Mouse (Mus musculus) kidney, adult 8-10 months (tissue): Measurements from ENCODE around the gene Dirc2.
A peak's percentile ranks its signal among the peaks of the same experiment; 100 is the strongest.

Experiments
- DNase-seq, 2 experiments: peaks; one replicate each; pipeline ENCODE4 v3.0.0; 2022

Dirc2 gene

DNA sequence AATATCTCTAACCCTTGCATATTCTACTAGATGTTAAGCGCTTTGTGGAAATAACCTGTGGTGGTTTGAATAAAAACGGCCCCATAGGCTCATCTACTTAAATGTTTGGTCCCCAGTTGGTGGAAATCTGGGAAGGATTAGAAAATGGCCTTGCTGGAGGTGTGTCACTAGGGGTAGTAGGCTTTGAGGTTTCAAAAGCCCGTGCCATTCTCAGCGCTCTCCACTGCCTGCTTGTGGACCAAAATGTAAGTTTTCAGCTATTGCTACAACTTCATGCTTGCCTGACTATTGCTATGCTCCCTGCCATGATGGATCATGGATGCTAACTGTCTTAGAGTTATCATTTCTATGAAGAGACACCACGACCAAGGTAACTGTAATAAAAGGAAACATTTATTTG is 2.5 kb upstream of the Dirc2 start:
- no peak for DNase-seq

DNA sequence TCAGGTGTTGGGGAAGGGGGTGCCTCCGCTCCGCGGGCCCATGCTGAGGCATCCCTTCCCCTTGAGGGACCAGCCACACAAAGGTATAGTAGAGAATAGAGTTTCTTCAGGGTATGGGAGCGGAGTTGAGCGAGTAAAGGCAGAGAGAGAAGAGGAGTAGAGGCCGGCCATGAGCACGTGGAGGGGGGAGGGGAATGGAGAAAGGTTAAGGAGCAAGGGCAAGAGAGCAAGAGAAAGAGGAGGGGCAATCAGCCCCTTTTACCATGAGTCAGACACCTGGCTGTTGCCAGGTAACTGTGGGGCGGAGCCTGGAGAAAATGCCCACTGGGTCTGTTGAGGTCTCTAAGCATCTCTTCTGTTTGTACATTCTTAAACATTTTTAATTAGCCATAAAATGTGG is 2.0 kb upstream of the Dirc2 start:
- DNase-seq, result no peak

DNA sequence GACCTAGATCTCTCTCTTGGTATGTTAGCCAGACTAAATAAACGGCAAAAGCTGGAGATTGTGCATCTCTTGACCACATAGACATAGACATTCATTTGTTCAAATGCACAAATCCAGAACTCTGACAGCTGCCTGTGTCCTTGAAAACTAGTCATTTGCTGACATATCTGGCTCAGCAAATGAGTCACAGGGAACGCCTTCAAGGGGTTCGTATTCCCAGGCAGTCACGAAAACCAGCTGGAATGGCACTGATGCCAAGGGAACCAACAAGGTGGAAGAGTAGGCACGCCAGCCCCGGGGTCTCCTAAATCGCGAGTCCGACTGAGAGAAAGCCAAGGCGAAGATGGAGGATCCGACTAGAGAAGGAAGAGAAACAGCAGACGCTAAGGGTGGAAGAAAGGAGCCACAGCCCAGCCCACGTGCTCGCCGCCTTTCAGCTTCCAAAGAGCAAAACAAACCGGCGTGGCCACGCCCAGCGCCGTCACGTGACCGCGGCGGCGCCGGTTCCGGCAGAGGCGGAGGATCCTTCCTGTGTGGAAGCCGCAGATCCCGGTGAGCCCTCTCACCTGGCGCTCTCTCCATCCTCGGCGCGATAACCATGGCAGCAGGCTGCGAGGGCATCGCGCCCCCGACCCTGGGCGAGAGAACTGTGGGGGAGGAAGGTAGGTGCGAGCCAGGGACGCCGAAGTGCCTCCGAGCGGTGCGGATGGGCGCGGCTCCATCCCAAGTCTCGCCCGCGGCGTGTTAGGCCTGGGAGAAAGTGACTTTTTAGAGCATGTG is 912 bp upstream of the Dirc2 start, which contains the start of gene Hspbap1:
TSS of gene Hspbap1 (plus strand) at position 498 of the 780 bp plus-strand sequence.
- DNase-seq, result peak; percentile 87 to 92

DNA sequence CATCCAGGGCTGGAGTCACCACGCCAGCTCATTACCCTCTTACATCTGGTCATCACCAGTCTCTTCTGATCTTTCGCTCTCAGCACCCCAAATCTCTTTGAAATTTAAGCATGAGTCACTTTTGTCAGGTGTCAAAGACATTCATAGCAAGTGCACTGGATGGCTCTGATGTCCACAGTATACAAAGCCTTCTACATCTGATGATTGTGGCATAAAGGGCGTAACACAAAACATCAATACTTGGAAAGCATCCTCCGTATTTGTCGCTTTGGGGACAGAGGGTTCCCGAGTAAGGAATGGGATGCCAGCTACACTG is 729 bp downstream of the Dirc2 start:
- no peak for DNase-seq

DNA sequence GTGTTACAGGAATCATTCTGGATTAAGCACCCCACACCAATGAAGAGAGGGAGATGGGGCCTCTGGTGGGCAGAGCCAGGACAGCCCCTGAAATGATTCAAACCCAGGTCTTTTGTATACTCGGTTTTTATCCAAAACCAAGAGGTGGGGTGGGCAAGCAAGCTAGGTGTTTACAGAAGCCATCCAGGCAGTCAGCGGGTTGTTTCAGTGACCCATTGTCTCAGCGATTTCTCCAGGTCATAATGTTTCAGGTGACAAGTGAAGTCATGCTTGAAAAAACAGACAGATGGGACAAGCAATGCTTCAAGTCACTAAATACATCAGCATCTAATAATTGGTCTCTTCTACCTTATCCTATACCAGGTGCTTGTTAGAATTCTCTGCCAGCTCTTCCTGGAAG is 2.8 kb downstream of the Dirc2 start:
- DNase-seq, result no peak

DNA sequence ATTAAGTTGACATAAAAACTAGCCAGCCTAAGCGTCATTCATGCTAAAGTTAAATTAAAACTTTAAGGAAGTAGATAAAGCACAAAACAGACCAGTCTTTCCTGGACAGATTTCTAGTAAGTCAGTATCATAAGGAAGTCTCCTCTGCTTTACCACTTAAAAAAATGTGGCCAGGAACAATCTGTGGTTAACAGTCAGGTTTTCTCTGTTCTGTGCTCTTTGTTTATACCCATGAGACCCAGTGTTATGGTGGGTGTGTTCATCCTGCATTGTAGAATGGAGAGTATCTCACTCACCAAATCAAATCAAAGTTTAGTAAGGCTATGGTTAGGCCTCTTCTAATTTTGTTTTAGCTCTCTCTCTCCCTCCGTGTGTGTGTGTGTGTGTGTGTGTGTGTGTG is 3.7 kb downstream of the Dirc2 start:
- no peak for DNase-seq

DNA sequence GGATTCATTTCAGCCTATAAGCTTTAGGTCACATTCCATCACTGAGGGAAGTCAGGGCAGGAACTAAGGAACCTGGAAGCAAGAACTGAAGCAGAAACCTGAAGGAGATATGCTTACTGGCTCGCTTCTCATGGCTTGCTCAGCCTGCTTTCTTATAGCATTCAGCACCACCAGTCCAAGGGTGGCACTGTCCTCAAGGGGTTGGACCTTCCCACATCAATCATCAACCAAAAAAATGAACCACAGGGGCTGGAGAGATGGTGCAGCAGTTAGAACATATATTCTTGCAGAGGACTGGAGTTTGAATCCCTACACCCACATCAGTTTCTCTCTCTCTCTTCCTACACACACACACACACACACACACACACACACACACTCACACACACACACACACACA is 4.2 kb downstream of the Dirc2 start:
- DNase-seq, result no peak

DNA sequence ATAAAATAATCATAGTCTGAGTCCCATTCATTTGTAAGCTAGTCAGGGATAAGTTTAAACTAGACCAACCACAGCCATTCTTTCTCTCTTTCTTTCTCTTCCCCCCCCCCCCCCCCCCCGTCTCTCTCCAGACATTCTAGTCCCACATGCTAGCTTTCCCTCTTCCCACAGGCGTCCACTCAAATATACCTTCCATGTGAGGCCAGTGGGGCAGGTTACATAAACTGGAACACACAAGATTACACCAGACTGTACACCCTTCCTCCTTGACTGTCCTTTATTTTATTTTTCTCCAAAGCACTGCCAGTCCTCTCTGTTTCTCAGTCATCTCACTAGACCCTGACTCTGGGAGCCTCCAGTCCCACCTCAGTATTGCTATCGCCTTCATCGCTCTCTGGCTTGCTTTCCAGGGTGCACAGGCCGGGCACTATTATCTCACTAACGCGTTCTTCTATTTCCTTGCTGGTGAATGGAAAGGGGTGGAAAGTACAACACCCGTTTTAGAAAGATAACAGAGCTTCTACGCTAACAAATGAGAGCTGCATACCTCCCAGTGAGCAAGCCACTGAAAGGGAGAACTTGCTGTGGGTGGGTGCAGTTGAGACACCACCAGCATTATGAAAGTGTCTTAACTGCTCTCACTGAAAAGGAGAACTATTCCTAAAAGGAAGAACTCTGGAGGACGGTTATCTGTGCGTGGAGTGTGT is 5.4 kb downstream of the Dirc2 start:
- DNase-seq, result no peak

DNA sequence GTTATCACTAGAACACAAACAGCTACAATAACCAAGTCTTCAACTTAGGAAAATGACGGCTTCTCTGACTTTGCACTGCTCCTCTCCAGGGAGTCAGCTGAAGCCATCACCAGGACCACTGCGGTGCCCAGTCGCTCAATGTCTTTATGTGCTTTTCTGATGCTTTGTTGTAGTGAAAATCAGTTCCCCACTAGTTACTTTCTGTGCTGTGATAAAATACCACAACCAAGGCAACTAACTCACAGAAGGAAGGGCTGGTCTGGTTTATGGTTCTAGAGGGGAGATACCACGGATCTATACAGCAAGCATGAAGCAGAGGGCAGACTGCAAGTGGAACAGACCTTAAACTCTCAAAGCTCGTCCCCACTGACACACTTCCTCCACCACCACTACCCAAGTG is 9.8 kb downstream of the Dirc2 start:
- DNase-seq, result no peak

DNA sequence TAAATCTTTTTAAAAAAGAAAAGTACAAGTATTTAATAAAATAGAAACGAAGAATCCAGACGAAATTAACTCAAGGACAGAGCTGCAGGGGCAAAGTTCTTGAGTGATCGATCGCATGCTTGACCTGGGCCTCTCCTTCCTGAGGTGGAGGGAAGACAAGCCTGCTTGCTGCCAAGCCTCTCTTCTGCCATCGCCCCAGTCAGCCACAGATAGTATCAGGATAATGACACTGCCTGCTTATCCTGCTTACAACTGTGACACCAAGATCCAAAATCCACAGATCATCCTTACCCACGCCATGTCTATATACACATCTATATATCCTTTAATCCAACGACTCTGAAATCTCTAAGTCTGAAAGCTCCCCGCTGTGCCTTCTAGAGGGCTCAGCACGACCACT is 12.5 kb downstream of the Dirc2 start:
- no peak for DNase-seq

DNA sequence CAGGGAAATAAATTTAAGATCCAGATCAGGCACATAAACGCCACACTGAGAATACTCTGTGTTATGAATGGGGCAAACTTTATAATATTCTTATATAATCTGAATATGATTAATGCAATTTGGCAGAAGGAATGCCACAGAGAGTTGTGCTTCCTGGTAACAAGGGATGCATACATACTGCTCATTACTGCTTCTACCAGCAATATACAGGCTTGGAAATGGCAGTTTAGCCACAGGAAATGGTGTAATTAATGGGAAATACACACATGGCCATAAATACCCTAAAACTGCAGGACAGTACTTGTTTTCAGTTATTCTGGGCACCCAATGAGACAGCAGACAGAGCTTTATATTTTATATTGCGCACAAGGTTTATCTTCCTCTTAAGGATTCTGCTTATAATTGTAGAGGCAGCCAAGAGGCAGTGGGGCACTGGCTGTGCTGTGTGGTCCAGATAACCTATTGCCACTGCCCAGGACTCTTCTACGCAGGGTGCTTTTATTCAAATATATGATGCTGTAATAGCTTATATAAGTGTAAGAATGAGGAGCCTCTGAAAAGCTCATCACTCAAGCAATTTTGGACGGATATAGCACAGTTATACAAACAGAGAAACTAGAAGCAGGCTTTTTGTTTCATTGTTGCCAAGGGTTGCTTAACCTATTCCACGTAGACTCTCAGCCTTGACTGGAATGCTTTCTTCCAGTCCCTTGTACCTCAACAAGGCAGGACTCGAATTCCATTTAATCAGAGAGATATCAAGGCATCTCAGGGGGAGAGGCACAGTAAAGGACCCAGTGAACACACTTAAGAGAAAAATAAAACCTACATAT is 13.4 kb downstream of the Dirc2 start:
- DNase-seq, result no peak

DNA sequence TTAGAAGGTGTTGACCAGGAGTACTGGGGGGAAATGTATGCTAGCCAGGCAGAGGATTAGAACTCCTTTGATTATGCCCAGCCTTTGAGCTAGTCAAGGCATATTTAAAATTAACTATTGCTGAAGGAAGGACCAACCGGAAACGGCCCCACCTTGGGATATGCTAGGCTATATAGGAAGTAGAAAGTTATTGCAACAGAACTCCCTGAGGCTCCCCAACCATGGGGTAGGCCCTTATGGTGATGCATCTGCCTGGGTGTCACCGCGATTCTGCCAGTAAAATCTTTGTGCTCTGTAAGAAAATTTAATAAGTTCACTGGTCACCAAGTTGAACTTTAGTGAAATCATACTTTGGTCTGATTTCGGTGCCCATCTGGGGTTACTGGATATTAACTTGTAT is 15.2 kb downstream of the Dirc2 start:
- no peak for DNase-seq

DNA sequence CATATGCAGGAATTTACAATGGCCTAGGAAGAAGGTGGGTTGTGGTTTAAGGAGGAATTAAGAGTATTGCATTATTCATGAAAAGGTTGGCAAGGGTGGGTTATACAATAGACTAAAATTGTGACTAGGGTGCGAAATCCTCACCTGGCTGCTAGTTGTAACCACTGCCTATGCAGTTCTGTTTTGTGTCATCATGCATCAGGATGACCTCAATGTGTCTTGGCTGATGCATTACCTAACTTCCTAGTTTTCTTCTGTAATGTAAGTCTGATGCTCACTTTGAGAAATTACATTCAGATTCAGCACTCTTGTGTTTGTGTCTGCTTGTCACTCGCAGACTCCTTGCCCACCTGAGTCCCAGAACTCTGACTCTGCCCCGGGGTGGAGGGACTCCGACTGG is 17.3 kb downstream of the Dirc2 start:
- DNase-seq, result no peak

DNA sequence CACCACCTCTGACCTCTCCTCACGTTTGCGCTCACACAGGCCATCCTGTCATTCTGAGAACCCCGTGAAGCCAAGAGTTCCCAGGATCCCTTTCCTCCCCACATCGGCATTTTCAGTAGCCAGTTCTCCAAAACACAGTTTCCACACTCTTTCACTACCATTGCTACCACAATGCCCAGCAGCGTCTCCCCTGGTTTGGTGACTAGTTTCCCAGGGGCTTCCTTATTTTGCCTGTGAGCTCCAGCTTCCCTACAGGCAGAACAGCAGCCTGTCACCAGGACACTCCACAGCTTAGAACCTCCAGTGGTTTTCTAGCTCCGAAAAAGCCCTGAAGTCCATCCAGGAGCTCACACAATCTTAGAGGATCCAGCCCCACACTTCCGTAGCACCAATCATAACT is 19.8 kb downstream of the Dirc2 start:
- DNase-seq, result no peak

DNA sequence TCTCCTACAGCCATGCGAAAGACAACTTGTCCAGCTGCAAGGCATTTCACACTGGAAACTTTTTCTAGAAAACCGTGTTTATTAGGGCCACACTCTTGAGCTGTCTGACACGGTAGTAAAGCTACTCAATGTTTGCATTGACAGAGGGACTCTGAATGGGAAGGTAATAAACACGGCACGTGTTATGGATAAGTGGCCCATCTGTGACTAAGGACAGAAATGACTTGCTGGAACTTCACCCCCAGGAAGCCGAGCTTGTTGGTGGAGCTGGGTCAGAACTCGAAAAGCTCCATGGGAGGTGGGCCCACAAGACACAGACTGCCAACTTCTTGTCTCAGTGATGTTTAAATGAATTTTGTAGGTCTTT is 20.9 kb downstream of the Dirc2 start:
- DNase-seq, result no peak

DNA sequence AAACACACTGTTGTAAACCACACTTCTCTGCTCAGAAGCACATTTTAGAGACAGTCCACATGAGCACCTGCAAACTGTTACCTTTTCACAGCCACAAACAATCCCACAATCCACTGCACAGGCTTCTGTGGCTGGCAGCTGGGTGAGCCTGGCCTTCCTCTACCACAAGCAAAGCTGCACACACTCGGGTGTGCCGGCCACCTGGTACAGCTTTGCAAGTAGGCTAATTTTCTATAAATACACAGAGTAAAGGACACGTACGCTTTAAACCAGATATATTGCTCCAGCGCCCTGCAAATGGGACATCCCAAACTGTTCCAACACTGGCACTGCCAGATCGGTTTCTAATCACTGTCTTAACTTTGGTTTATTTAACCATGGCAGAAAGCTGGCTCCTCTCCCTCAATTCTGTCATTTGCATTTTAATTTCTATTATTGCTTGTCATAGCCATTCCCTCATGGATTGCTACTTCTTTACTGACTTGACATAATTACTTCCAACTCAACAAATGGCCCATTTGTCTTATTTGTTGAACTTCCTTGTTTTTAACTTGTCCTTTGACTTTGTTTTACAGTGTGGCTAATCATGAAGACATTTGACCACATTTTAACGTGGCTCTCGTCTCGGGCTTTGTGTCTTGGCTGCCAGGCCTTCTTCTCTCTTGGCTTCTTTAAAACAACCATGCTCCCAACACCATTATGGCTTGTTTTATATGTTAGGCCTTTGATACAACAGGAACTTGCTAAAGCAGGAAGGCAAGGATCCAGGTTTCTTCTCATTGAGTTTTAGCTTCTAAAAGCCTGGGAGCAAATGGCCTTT is 21.5 kb downstream of the Dirc2 start:
- no peak for DNase-seq

DNA sequence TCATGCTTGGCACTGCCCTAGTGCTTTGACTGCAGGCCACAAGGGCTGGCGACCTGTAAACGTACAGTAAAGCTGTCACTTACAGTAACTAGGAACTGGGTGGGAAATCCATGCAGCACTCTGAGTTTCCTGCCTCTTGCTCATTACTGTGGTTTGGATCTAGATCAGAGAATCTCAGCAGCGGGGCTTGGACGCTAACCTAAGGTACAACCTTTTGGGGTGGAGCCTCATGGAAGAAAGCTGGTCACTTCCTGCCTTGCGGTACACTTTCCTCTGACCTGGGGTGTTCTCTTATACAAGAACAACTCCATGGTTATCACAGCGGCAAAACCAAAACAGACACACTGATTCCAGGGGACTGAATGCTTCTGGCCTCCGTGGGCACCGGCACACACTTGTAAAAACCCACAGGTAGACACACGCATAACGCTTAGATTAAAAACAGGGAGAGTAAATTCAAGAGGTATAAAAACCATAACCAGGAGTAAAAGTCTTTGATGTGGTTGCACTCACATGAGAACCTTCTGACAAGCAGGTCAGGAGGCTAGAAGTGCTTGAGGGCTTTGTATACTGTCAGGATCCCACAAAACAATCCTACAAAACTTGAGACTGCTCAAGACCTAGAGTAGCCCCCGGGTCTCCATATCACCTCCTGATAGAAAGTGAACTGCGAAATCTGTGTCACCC is 26.8 kb downstream of the Dirc2 start:
- no peak for DNase-seq

DNA sequence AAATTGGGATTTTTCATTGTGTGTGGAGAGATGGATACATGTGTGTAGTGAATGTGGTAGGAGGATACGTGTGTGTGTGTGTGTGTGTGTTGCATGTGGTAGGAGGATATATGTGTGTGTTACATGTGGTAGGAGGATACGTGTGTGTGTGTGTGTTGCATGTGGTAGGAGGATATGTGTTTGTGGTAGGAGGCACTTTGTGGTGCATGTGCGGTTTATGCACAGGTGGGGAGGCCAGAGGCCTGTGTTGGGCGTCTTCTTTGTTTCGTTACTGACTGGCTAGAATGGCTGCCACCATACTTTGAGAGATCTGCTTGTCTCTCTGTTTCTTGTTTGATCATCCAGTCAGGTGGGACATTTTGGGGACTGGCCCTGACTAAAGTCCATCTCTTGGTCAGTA is 27.5 kb downstream of the Dirc2 start:
- no peak for DNase-seq

DNA sequence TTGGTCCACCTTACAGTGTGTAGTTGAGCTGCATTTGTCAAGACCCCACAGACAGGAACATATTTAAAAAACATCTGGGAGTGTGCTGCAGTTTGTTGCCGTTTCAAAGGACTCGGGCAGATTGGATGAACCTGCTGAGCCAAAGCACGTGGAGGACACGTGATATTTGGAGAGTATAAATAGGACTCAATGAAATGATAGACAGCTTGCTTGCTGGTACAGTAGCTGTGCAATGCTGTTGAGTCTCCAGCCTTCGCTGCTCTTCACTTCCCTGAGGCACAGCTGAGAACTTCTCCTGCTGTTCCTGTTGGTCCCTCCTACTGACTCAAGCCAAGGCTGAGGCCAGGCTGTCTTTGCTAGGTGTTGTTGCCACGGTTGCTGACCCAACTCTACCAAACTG is 28.2 kb downstream of the Dirc2 start:
- no peak for DNase-seq

DNA sequence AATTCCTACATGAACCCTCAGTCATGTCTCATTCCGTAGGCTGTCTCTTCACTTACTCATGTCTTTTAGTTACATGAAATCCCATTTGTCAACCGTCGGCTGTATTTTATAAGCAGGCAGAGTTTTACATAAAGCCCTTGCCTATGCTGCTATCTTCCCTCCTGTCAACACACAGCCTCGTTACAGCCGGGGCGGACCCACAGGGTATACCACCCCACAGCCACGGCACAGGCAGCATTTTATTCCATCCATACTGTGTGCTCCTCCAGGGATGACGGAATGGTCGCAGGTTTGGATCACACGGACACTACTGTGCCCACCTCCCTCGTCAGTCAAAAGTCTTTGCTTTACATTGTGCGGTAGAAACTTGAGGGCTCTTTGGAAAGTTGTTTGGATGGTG is 28.8 kb downstream of the Dirc2 start:
- no peak for DNase-seq

DNA sequence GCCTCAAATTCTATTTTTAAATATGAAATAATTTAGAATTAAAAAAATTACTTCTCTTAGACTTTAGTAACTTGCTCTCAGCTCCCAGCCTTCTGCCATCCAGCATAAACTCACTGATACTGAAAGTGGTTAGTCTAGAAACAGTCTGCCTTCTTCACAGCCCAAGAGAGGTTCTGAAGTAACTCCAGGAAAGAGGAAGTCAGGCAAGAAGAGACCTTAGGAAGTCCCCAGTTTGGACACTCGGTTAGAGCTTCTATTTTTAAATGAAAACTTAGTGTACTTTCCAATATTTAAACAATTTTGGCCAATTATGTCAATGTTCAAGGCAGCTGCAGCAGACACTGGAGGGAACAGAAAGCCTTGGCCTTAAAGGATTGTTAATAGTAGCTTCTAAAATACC is 29.6 kb downstream of the Dirc2 start:
- DNase-seq, result no peak

DNA sequence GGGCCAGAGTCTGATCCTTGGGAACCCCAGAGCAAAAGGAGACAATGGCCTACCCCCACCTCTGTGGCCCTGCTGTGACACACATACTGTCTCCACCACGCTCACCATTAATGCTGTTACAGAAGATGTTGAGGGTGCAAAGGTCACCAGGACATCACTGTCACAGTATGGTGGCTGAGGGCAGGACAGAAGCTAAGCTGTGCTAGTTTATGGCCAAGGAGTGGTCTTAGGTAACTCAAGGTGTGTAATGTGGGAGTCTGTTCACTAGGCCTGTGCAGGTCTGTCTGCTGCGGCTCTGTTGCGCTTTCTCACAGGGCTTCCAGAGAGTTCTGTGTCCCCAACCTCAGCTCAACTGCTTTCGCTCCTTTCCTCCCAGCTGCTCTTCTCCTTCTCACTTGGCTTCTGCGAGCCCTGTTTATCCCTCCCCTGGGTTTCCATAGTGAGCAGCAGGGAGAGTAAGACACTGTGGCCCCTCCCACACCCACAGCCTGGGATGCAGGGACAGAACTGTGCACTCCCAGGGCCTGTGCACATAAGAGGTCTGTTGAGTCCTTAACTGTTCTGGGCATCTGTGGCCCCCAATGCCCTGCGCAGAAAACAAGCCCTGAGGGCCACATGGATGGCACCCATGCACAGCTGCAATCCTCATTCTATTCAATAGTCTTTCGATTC is 30.9 kb downstream of the Dirc2 start:
- DNase-seq, result no peak
